Mouse (Mus musculus) lung, postnatal 0 days (tissue): ENCODE measurements at regions not wholly inside any gene's neighbourhood (a gene's known extent, or its start where the extent isn't known, plus 50 kb on each side); places are given as distances from the start of the nearest gene placed in this dataset.

Source experiments
- CTCF ChIP-seq: IDR thresholded peaks from 2 replicates; pipeline ENCODE4 v1.5.1; 2016; ENCODE audit warnings: antibody characterized with exemption, mild to moderate bottlenecking
- EP300 ChIP-seq: IDR thresholded peaks from 2 replicates; pipeline ENCODE4 v1.6.1; 2016; ENCODE audit warnings: antibody characterized with exemption, mild to moderate bottlenecking, control low read depth

DNA sequence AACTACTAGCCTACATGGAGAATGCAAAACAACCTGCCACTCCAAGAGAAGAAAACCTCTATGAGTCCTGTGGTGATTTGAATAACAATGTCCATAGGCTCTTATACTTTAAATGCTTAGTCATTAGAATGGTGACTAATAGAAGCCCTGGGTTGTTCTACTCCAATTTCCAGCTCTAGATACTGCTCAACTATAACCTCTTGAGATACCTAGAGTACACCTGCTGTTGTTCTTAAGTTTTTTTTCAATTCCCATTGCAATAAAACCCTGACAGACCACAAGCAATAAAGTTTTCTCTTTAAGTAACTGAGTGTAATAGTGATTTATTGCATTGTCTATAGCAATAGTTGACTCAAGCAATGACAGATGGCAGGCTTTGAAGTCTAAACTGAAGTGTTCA lies 491.0 kb downstream of the Epha7 start:
- TF ChIP-seq CTCF (no peak), EP300 (no peak)
